Mouse (Mus musculus) CH12.LX (cell line): ENCODE measurements around the gene Jak1. TPM values are rescaled to one million over a fixed set of nuclear protein-coding genes. Genes with fewer than 3 reads are reported as not detected.
A peak's percentile ranks its signal among the peaks of the same experiment; 100 is the strongest.

Experiments
- DNase-seq: peaks from one replicate; pipeline ENCODE4 v3.0.0-alpha.2; 2013; ENCODE audit errors: extremely low read depth
- H3K27ac ChIP-seq: 2 replicates; pipeline ENCODE4 v1.5.1; 2012; ENCODE audit warnings: low read depth, mild to moderate bottlenecking, control low read depth, moderate library complexity; ENCODE audit not compliant: insufficient read depth
- H3K27me3 ChIP-seq: replicated peaks from 2 replicates; pipeline ENCODE3; 2012; ENCODE audit warnings: inconsistent platforms
- H3K36me3 ChIP-seq, 2 experiments: replicated peaks in 1 of 2; 2 replicates each; pipeline versions ENCODE3 to v1.6.1; 2012; ENCODE audit warnings: inconsistent platforms in 1 of 2, low read length in 1 of 2, mild to moderate bottlenecking in 1 of 2, mixed read lengths in 1 of 2, moderate library complexity in 1 of 2; ENCODE audit not compliant: control insufficient read depth in 1 of 2, insufficient read depth in 1 of 2
- H3K4me1 ChIP-seq, 2 experiments: 2 replicates each; pipeline ENCODE4 v1.6.1; 2012; ENCODE audit warnings: inconsistent platforms in 1 of 2, moderate library complexity in 1 of 2; ENCODE audit not compliant: insufficient read depth in 2 of 2, control insufficient read depth in 1 of 2
- H3K4me2 ChIP-seq: 2 replicates; pipeline ENCODE4 v1.6.1; 2012; ENCODE audit warnings: low read depth, mild to moderate bottlenecking, control low read depth; ENCODE audit not compliant: poor library complexity, insufficient read depth, severe bottlenecking
- H3K4me3 ChIP-seq, 3 experiments: fragments of 150-350 bp in 1 of 3; sonication (generic) in 1 of 3; replicated peaks in 1 of 3; 2 replicates each; pipeline versions ENCODE3 to v1.5.1; 2011 to 2012; ENCODE audit warnings: low read depth in 2 of 3, low read length in 2 of 3, mild to moderate bottlenecking in 2 of 3, moderate library complexity in 2 of 3, control low read depth in 1 of 3, improper control_type of control experiment in 1 of 3, inconsistent platforms in 1 of 3, mixed read lengths in 1 of 3; ENCODE audit not compliant: poor library complexity in 1 of 3
- H3K79me2 ChIP-seq: replicated peaks from 2 replicates; pipeline ENCODE4 v1.6.1; 2012; ENCODE audit warnings: mild to moderate bottlenecking, moderate library complexity; ENCODE audit not compliant: control insufficient read depth, poor library complexity, insufficient read depth, severe bottlenecking; ENCODE audit errors: extremely low read depth
- H3K9ac ChIP-seq: 2 replicates; pipeline ENCODE4 v1.6.1; 2012; ENCODE audit warnings: low read depth, mild to moderate bottlenecking, control low read depth, moderate library complexity; ENCODE audit not compliant: insufficient read depth
- H3K9me3 ChIP-seq: replicated peaks from 2 replicates; pipeline ENCODE3; 2012; ENCODE audit warnings: low read length, inconsistent platforms, mixed read lengths
- CHD1 ChIP-seq: IDR thresholded peaks from 2 replicates; pipeline ENCODE4 v1.6.1; 2012; ENCODE audit warnings: low read depth, low read length, improper control_type of control experiment, inconsistent platforms
- ELF1 ChIP-seq: IDR thresholded peaks from 2 replicates; pipeline ENCODE4 v1.6.1; 2014; ENCODE audit warnings: low read depth, mild to moderate bottlenecking, inconsistent platforms, low read length, improper control_type of control experiment
- ETS1 ChIP-seq: conservative IDR thresholded peaks from 2 replicates; pipeline ENCODE4 v1.6.1; 2012; ENCODE audit warnings: low read depth, mild to moderate bottlenecking, inconsistent platforms, low read length, improper control_type of control experiment, moderate library complexity
- JUN ChIP-seq: IDR thresholded peaks from 2 replicates; pipeline ENCODE4 v1.6.1; 2011; ENCODE audit warnings: low read depth, mild to moderate bottlenecking, low read length, improper control_type of control experiment, moderate library complexity; ENCODE audit not compliant: insufficient read depth
- KAT2A ChIP-seq: IDR thresholded peaks from 2 replicates; pipeline ENCODE4 v1.6.1; 2012; ENCODE audit warnings: low read length, improper control_type of control experiment, inconsistent platforms; ENCODE audit not compliant: insufficient replicate concordance
- MAFK ChIP-seq: IDR thresholded peaks from 2 replicates; pipeline ENCODE4 v1.6.1; 2011; ENCODE audit warnings: low read length, improper control_type of control experiment; ENCODE audit not compliant: insufficient replicate concordance
- MEF2A ChIP-seq: IDR thresholded peaks from 2 replicates; pipeline ENCODE4 v1.6.1; 2014; ENCODE audit warnings: low read depth, mild to moderate bottlenecking, inconsistent platforms, low read length, improper control_type of control experiment, borderline replicate concordance
- NELFE ChIP-seq: IDR thresholded peaks from 2 replicates; pipeline ENCODE4 v1.6.1; 2011; ENCODE audit warnings: low read depth, low read length, improper control_type of control experiment
- SIN3A ChIP-seq: IDR thresholded peaks from 2 replicates; pipeline ENCODE4 v1.6.1; 2012; ENCODE audit warnings: low read length, improper control_type of control experiment, inconsistent platforms
- TBP ChIP-seq: conservative IDR thresholded peaks from 2 replicates; pipeline ENCODE4 v1.6.1; 2011; ENCODE audit warnings: low read depth, low read length, improper control_type of control experiment
- TCF12 ChIP-seq: IDR thresholded peaks from 2 replicates; pipeline ENCODE4 v1.6.1; 2014; ENCODE audit warnings: low read depth, mild to moderate bottlenecking, inconsistent platforms, low read length, improper control_type of control experiment
- UBTF ChIP-seq: IDR thresholded peaks from 2 replicates; pipeline ENCODE4 v1.6.1; 2012; ENCODE audit warnings: low read depth, mild to moderate bottlenecking, inconsistent platforms, low read length, improper control_type of control experiment, moderate library complexity
- USF1 ChIP-seq: IDR thresholded peaks from 2 replicates; pipeline ENCODE4 v1.6.1; 2014; ENCODE audit warnings: low read depth, mild to moderate bottlenecking, inconsistent platforms, low read length, improper control_type of control experiment
- ZKSCAN1 ChIP-seq: IDR thresholded peaks from 2 replicates; pipeline ENCODE4 v1.6.1; 2012; ENCODE audit warnings: low read depth, inconsistent platforms, low read length, improper control_type of control experiment, borderline replicate concordance
- ZNF384 ChIP-seq: IDR thresholded peaks from 2 replicates; pipeline ENCODE4 v1.6.1; 2012; ENCODE audit warnings: low read depth, low read length, improper control_type of control experiment, inconsistent platforms
- dilution Hi-C: fragments of 300-500 bp; cut with MboI; formaldehyde crosslinking; loops from 2 replicates; pipeline ENCODE4 v1.14.3; 2020; ENCODE audit warnings: low sequenced_read_pairs; ENCODE audit not compliant: extremely low pct_unique_long_range_greater_than_20kb, extremely low pct_ligation_motif_present
- in situ Hi-C: fragments of 300-500 bp; cut with MboI; formaldehyde crosslinking; loops from 3 replicates; pipeline ENCODE4 v1.14.3; 2019; ENCODE audit warnings: low sequenced_read_pairs, low pct_ligation_motif_present, low pct_unique_long_range_greater_than_20kb, mixed read lengths
- polyA plus RNA-seq: library from polyadenylated mRNA; unstranded; fragments of >175 nt; gene quantifications from 2 replicates; pipeline ENCODE4 v1.2.1, GENCODE M21; 2012; ENCODE audit warnings: low read depth; ENCODE audit not compliant: insufficient read length
- total RNA-seq, 2 experiments: library from RNA; depleted of rRNA; stranded (reverse); fragments of 300-350 nt in 1 of 2; fragments of >200 nt in 1 of 2; gene quantifications; 2 replicates each; pipeline ENCODE4 v1.2.3; 2012 to 2014

Gene Jak1
- total and polyA plus RNA-seq, 3 experiments = 28.6 to 51.4 (median 33.9) TPM

- dilution Hi-C loops (no loop called here), in situ Hi-C loops (no loop called here)
- Histone ChIP-seq H3K9ac (no peak overlapping the region), H3K9me3 (no peaks in the 10 kb centered on the region), H3K4me1 (peaks cover 17 to 61% of the 10 kb centered on the region in 2 experiments), H3K27ac (no peak overlapping the region), H3K36me3 (peaks cover 0 to 9% of the 10 kb centered on the region in 2 experiments), H3K4me3 (no peak overlapping the region), H3K79me2 (peaks cover 7% of the 10 kb centered on the region), H3K27me3 (no peaks in the 10 kb centered on the region), H3K4me2 (no peak overlapping the region)
- TF ChIP-seq MAFK (no peak), TCF12 (no peak), ETS1 (no peak), CHD1 (no peak), ELF1 (no peak), ZKSCAN1 (no peak), KAT2A (no peak), JUN (no peak), SIN3A (no peak), TBP (no peak), NELFE (no peak), ZNF384 (no peak), UBTF (no peak), USF1 (no peak), MEF2A (no peak)
- no peak for DNase-seq
These were observed 12.1 kb downstream of the Jak1 start for GRCm38 (mm10) chr4:101252781-101253622.

- Histone ChIP-seq H3K27me3 (no peaks in the 10 kb centered on the region), H3K4me1 (peaks cover 17 to 61% of the 10 kb centered on the region in 2 experiments), H3K4me2 (no peak overlapping the region), H3K9ac (no peak overlapping the region), H3K27ac (no peak overlapping the region), H3K79me2 (peaks cover 7% of the 10 kb centered on the region), H3K9me3 (no peaks in the 10 kb centered on the region), H3K36me3 (peaks cover 0 to 7% of the 10 kb centered on the region in 2 experiments), H3K4me3 (no peak overlapping the region)
- TF ChIP-seq TCF12 = no peak
- peak; percentile 62; the same call in 1 of the 2 replicates for TF ChIP-seq MAFK
- in situ Hi-C loops = no loop called here
- dilution Hi-C loops = no loop called here
- no peak for DNase-seq
These were observed 13.1 kb downstream of the Jak1 start for GRCm38 (mm10) chr4:101252016-101252415.
